Mouse (Mus musculus): ENCODE data around the gene Iqcm. TPM values are rescaled to one million over a fixed set of nuclear protein-coding genes. Genes with fewer than 3 reads are reported as not detected.
A peak's percentile ranks its signal among the peaks of the same experiment; 100 is the strongest.
"Not testable (repeated sequence)": the region's sequence is repeated elsewhere in the genome, so short reads cannot be mapped to it uniquely, and the experiment has no call there.

Iqcm gene
- under 1 TPM; 0.27 to 0.58 TPM for total RNA-seq (2021)

- DNase-seq, result no peak
Measured at GRCm38 (mm10) chr8:75448394-75448793, at the start of gene Iqcm. Iqcm (plus strand) TSS chr8:75448694.

- DNase-seq, result no peak
Measured at GRCm38 (mm10) chr8:75406489-75406888, 42.0 kb upstream of the Iqcm start, which contains the start of gene Gm10358. Gm10358 (minus strand) TSS chr8:75406589.

- DNase-seq, result not testable (repeated sequence)
Measured at GRCm38 (mm10) chr8:75415696-75416095, 32.8 kb upstream of the Iqcm start.

GRCm38 (mm10) chr8:75476756-75477155 is 28.3 kb downstream of the Iqcm start:
- peak; percentile 9 to 26 for DNase-seq

- DNase-seq, result no peak
Measured at GRCm38 (mm10) chr8:75489035-75489678, 40.7 kb downstream of the Iqcm start.

- DNase-seq, result no peak
Measured at GRCm38 (mm10) chr8:75509299-75509698, 60.8 kb downstream of the Iqcm start.

- DNase-seq, result no peak
Measured at GRCm38 (mm10) chr8:75513786-75514185, 65.3 kb downstream of the Iqcm start.

- DNase-seq, result no peak
Measured at GRCm38 (mm10) chr8:75549284-75549683, 100.8 kb downstream of the Iqcm start.

- no peak for DNase-seq
Measured at GRCm38 (mm10) chr8:75596281-75596680, 147.8 kb downstream of the Iqcm start.

GRCm38 (mm10) chr8:75642958-75643357 is 194.5 kb downstream of the Iqcm start:
- no peak for DNase-seq

GRCm38 (mm10) chr8:75659287-75659686 is 210.8 kb downstream of the Iqcm start:
- peak; percentile 29 to 34 for DNase-seq

- no peak for DNase-seq
Measured at GRCm38 (mm10) chr8:75746561-75746960, 298.1 kb downstream of the Iqcm start.

- DNase-seq, result no peak
Measured at GRCm38 (mm10) chr8:75755596-75755995, 307.1 kb downstream of the Iqcm start.

- DNase-seq, result no peak
Measured at GRCm38 (mm10) chr8:75828468-75829132, 380.1 kb downstream of the Iqcm start.

GRCm38 (mm10) chr8:75835245-75835644 is 386.8 kb downstream of the Iqcm start:
- no peak for DNase-seq

GRCm38 (mm10) chr8:75917603-75918344 is 469.3 kb downstream of the Iqcm start:
- no peak for DNase-seq

GRCm38 (mm10) chr8:75949166-75949565 is 500.7 kb downstream of the Iqcm start:
- no peak for DNase-seq

- peak in 1 of 2 experiments; percentile 4 for DNase-seq
Measured at GRCm38 (mm10) chr8:75956016-75956415, 507.5 kb downstream of the Iqcm start.

GRCm38 (mm10) chr8:76018501-76018900 is 570.0 kb downstream of the Iqcm start:
- peak in 1 of 2 experiments; percentile 15 for DNase-seq

Measured in layer of hippocampus, postnatal 36 days (tissue).